Mouse (Mus musculus): Measurements from ENCODE around the gene Pth1r. TPM values are rescaled to one million over a fixed set of nuclear protein-coding genes. Genes with fewer than 3 reads are reported as not detected.

Gene Pth1r
- polyA plus RNA-seq, 1 experiment = 11.0 TPM

DNA sequence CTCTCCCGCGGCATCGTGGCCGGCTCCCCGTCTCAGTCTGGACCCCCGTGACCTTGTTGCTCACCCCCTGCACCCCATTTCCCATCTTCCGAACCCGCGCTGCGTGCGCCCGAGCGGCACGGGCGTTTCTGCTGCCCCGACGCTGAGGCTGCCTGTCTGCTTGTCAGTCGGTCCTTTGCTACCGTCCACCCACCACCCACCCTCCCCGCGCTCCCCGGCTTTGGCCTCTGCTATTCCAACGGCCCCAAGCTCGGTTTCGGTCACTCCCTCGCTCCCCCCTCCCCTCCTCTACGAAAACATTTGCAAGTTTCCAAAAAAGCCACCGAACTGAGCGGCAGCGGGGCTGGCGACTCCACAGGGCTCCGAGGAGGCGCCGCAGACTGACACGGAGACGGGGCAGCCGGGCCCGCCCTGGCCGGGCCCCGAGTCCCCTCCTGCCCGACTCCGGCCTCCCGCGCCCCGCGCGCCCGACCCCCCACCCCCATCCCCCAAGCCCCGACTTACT, 3.9 kb downstream of the Pth1r start:
- TF ChIP-seq POLR2A (IDR thresholded peaks at IDR 0.05; ENCODE audit: low read depth, low read length) = no peak
- TF ChIP-seq CTCF (IDR thresholded peaks at IDR 0.05; ENCODE audit: extremely low read depth, insufficient read depth, insufficient read length, insufficient replicate concordance) = no peak
- Histone ChIP-seq H3K4me3 (ENCODE audit: extremely low read depth, insufficient read depth, insufficient read length) (peak overlapping the region; percentile 57), H3K36me3 (ENCODE audit: control insufficient read depth, insufficient read depth, low read length) (no peaks in the 10 kb centered on the region), H3K27me3 (ENCODE audit: control insufficient read depth, insufficient read depth, low read length) (peaks cover 23% of the 10 kb centered on the region), H3K27ac (ENCODE audit: insufficient read depth, low read length) (no peak overlapping the region), H3K4me1 (ENCODE audit: control insufficient read depth, insufficient read depth, insufficient read length) (peaks cover 6% of the 10 kb centered on the region; the same call in 1 of the 2 replicates)
- DNase-seq (ENCODE audit: low read depth in 1 of 2, low spot score in 2 of 2) = no peak
- WGBS = 3% methylated on average over 43 of the region's 49 CpGs

DNA sequence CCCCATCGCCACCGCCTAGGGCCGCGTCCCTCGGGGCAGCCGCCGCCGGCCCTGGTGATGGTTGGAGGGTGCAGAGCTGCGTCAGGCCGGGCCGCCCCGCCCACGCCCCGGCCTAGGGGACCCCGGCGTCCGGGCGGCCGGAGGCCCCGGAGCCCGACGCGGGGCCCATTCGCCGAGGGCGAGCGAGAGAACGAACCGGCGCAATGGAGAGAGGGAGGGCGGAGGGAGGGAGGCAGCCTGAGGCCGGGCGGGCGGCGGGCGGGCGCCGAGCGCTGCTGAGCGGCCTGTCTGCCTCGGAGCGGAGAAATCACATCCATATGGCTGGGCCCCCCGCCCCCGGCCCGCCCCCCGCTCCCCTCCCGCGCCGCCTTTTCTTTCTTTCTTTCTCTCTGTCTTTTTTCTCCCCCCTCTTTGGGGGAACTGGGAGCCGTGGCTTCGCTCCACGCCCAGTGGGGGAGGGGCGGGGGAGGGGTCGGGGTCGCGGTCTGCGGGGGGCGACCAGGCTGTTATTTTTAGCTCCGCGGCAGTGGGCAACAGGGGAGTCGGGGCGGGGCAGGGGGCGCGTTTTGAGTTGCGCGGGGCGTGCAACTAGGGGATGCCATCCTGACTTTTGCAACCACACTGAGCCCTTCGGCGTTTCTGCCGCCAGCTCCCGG, 4.5 kb downstream of the Pth1r start:
- Histone ChIP-seq H3K27me3 (ENCODE audit: control insufficient read depth, insufficient read depth, low read length) (peaks cover 23% of the 10 kb centered on the region), H3K27ac (ENCODE audit: insufficient read depth, low read length) (no peak overlapping the region), H3K36me3 (ENCODE audit: control insufficient read depth, insufficient read depth, low read length) (no peaks in the 10 kb centered on the region), H3K4me3 (ENCODE audit: extremely low read depth, insufficient read depth, insufficient read length) (peak overlapping the region; percentile 57), H3K4me1 (ENCODE audit: control insufficient read depth, insufficient read depth, insufficient read length) (peaks cover 6% of the 10 kb centered on the region; the same call in 1 of the 2 replicates)
- under 1% methylated on average over 48 of the region's 71 CpGs for WGBS
- TF ChIP-seq CTCF (IDR thresholded peaks at IDR 0.05; ENCODE audit: extremely low read depth, insufficient read depth, insufficient read length, insufficient replicate concordance) (no peak), POLR2A (IDR thresholded peaks at IDR 0.05; ENCODE audit: low read depth, low read length) (no peak)
- no peak for DNase-seq (ENCODE audit: low read depth in 1 of 2, low spot score in 2 of 2)

DNA sequence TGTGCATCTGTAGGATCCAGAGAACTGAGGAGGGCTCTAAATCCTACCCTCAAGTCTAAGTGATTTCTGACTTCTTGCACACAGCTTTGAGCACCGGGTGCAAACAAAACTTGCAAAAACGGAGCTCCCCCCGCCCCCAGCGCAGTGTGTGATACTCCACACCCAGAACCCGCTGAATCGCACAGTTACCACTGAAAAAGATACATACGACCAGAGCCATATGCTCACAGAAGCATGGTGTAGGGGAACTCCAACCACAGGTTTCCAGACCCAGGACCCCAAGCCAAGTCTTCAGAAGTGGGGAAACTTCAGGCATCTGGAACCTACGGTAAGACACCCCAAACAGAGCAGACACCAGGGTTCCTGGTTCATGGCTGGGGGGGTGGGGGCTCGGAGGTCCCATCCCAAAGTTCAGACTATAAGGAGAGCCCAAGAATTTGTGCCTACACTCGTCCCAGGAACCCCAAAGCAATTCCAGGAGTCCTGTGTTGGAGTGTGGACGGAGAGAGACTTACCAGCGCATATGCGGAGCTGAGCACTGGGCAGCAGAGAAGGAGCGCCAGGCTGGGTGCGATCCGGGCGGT, 5.1 kb downstream of the Pth1r start, which contains the start of gene Myl3:
Myl3 (plus strand) TSS at position 151 of the 584 bp plus-strand sequence.
- Histone ChIP-seq H3K36me3 (ENCODE audit: control insufficient read depth, insufficient read depth, low read length) (no peaks in the 10 kb centered on the region), H3K27ac (ENCODE audit: insufficient read depth, low read length) (no peak within 1 kb of the TSS), H3K4me3 (ENCODE audit: extremely low read depth, insufficient read depth, insufficient read length) (peak within 1 kb of the TSS; percentile 57), H3K4me1 (ENCODE audit: control insufficient read depth, insufficient read depth, insufficient read length) (peaks cover 6% of the 10 kb centered on the region; the same call in 1 of the 2 replicates), H3K27me3 (ENCODE audit: control insufficient read depth, insufficient read depth, low read length) (peaks cover 23% of the 10 kb centered on the region)
- TF ChIP-seq POLR2A (IDR thresholded peaks at IDR 0.05; ENCODE audit: low read depth, low read length) (no peak), CTCF (IDR thresholded peaks at IDR 0.05; ENCODE audit: extremely low read depth, insufficient read depth, insufficient read length, insufficient replicate concordance) (no peak)
- DNase-seq (ENCODE audit: low read depth in 1 of 2, low spot score in 2 of 2) = no peak
- 14% methylated on average over 17 of the region's 17 CpGs for WGBS

GRCm38 (mm10) chr9:110739961-110740360, 7.0 kb downstream of the Pth1r start:
- no peak for DNase-seq (ENCODE audit: low read depth in 1 of 2, low spot score in 2 of 2)
- Histone ChIP-seq H3K4me1 (ENCODE audit: control insufficient read depth, insufficient read depth, insufficient read length) (peaks cover 6% of the 10 kb centered on the region; the same call in 1 of the 2 replicates), H3K4me3 (ENCODE audit: extremely low read depth, insufficient read depth, insufficient read length) (no peak overlapping the region), H3K27me3 (ENCODE audit: control insufficient read depth, insufficient read depth, low read length) (peaks cover 23% of the 10 kb centered on the region), H3K36me3 (ENCODE audit: control insufficient read depth, insufficient read depth, low read length) (no peaks in the 10 kb centered on the region), H3K27ac (ENCODE audit: insufficient read depth, low read length) (no peak overlapping the region)
- WGBS = 75% methylated on average over 7 of the region's 7 CpGs
- no peak for TF ChIP-seq CTCF (IDR thresholded peaks at IDR 0.05; ENCODE audit: extremely low read depth, insufficient read depth, insufficient read length, insufficient replicate concordance)
- no peak for TF ChIP-seq POLR2A (IDR thresholded peaks at IDR 0.05; ENCODE audit: low read depth, low read length)

- WGBS = 44% methylated on average over 1 of the region's 1 CpGs
- no peak for TF ChIP-seq CTCF (IDR thresholded peaks at IDR 0.05; ENCODE audit: extremely low read depth, insufficient read depth, insufficient read length, insufficient replicate concordance)
- TF ChIP-seq POLR2A (IDR thresholded peaks at IDR 0.05; ENCODE audit: low read depth, low read length) = no peak
Observed at GRCm38 (mm10) chr9:110738054-110738453, 8.9 kb downstream of the Pth1r start.

GRCm38 (mm10) chr9:110736362-110736761, 10.6 kb downstream of the Pth1r start:
- peak overlapping the region; percentile 54; the same call in 1 of the 2 replicates for H3K27ac ChIP-seq (ENCODE audit: insufficient read depth, low read length)
- 84% methylated on average over 9 of the region's 9 CpGs for WGBS

More at GRCm38 (mm10) chr9:110738054-110738453, 8.9 kb downstream of the Pth1r start:
- Histone ChIP-seq H3K27me3 (ENCODE audit: control insufficient read depth, insufficient read depth, low read length) (peaks cover 13% of the 10 kb centered on the region), H3K4me1 (ENCODE audit: control insufficient read depth, insufficient read depth, insufficient read length) (peaks cover 7% of the 10 kb centered on the region), H3K36me3 (ENCODE audit: control insufficient read depth, insufficient read depth, low read length) (no peaks in the 10 kb centered on the region), H3K27ac (ENCODE audit: insufficient read depth, low read length) (no peak overlapping the region), H3K4me3 (ENCODE audit: extremely low read depth, insufficient read depth, insufficient read length) (no peak overlapping the region)
- DNase-seq (ENCODE audit: low read depth in 1 of 2, low spot score in 2 of 2) = no peak

More at GRCm38 (mm10) chr9:110736362-110736761, 10.6 kb downstream of the Pth1r start:
- TF ChIP-seq POLR2A (IDR thresholded peaks at IDR 0.05; ENCODE audit: low read depth, low read length) (no peak), CTCF (IDR thresholded peaks at IDR 0.05; ENCODE audit: extremely low read depth, insufficient read depth, insufficient read length, insufficient replicate concordance) (no peak)
- DNase-seq (ENCODE audit: low read depth in 1 of 2, low spot score in 2 of 2) = no peak
- peaks cover 2% of the 10 kb centered on the region; the same call in 1 of the 2 replicates for H3K27me3 ChIP-seq (ENCODE audit: control insufficient read depth, insufficient read depth, low read length)
- peaks cover 4% of the 10 kb centered on the region; the same call in 1 of the 2 replicates for H3K4me1 ChIP-seq (ENCODE audit: control insufficient read depth, insufficient read depth, insufficient read length)
- no peaks in the 10 kb centered on the region for H3K36me3 ChIP-seq (ENCODE audit: control insufficient read depth, insufficient read depth, low read length)
- no peak overlapping the region for H3K4me3 ChIP-seq (ENCODE audit: extremely low read depth, insufficient read depth, insufficient read length)

All from spleen, adult 2 months (tissue).